Mouse (Mus musculus): ENCODE measurements around the gene Tgif1.

DNA sequence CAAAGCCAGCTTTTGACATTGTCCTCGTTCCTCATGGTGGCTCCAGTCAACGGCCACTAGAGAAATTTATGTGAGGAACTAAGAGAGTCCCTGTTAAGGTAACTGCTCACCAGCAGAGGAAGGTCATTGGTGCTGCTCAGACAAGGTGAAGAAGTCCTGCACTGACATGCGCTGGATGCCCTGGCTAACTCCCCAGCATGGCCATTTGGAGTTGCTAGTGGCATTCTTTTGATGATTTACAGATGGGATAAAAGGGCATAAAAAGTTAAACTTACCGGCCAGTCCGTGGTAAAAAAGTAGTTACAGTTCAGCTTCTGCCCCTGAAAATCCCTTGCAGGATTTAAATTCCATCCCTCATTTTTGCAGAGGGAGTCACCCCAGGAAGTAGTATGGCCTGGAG, 42.6 kb downstream of the Tgif1 start:
- TF ChIP-seq CTCF (conservative IDR thresholded peaks at IDR 0.05; ENCODE audit: insufficient read depth, insufficient read length, low read depth, low read length): no peak
- no peak for TF ChIP-seq POLR2A (IDR thresholded peaks at IDR 0.05; ENCODE audit: low read depth, low read length)

All from kidney, adult 2 months (tissue).